Mouse (Mus musculus) neural tube, embryonic 14.5 days (tissue): ENCODE results near the gene Tssk2. TPM values are rescaled to one million over a fixed set of nuclear protein-coding genes. Genes with fewer than 3 reads are reported as not detected.

ENCODE experiments used
- ATAC-seq: fragments of 200-750 bp; cut with Nextera tagmentation; 2 replicates; pipeline ENCODE4 v1.8.0; 2017; ENCODE audit warnings: low read depth, mild to moderate bottlenecking, moderate TSS enrichment, moderate library complexity
- H3K27ac ChIP-seq: fragments of 300-500 bp; sonication (generic); 2 replicates; pipeline ENCODE4 v1.5.1; 2014; ENCODE audit warnings: low read depth, mild to moderate bottlenecking, control low read depth, low read length, moderate library complexity, mixed read lengths
- H3K27me3 ChIP-seq: fragments of 300-500 bp; sonication (generic); 2 replicates; pipeline ENCODE4 v1.6.1; 2014; ENCODE audit warnings: low read length; ENCODE audit not compliant: control insufficient read depth, insufficient read depth
- H3K36me3 ChIP-seq: fragments of 300-500 bp; sonication (generic); 2 replicates; pipeline ENCODE4 v1.6.1; 2014; ENCODE audit warnings: low read length, mixed read lengths; ENCODE audit not compliant: control insufficient read depth, insufficient read depth
- H3K4me1 ChIP-seq: fragments of 300-500 bp; sonication (generic); 2 replicates; pipeline ENCODE4 v1.6.1; 2014; ENCODE audit warnings: low read length; ENCODE audit not compliant: control insufficient read depth, insufficient read depth
- H3K4me2 ChIP-seq: fragments of 300-500 bp; sonication (generic); 2 replicates; pipeline ENCODE4 v1.6.1; 2014; ENCODE audit warnings: mild to moderate bottlenecking, low read depth, low read length, control low read depth
- H3K4me3 ChIP-seq: fragments of 300-500 bp; sonication (generic); 2 replicates; pipeline ENCODE4 v1.5.1; 2014; ENCODE audit warnings: low read depth, low read length, control low read depth, mixed read lengths
- H3K9ac ChIP-seq: fragments of 300-500 bp; sonication (generic); replicated peaks from 2 replicates; pipeline ENCODE4 v1.6.1; 2014; ENCODE audit warnings: low read depth, mild to moderate bottlenecking, control low read depth, low read length, mixed read lengths
- H3K9me3 ChIP-seq: fragments of 300-500 bp; sonication (generic); 2 replicates; pipeline ENCODE4 v1.6.1; 2016; ENCODE audit warnings: low read length; ENCODE audit not compliant: control insufficient read depth
- WGBS: fragments of 180-500 bp; shearing (Covaris S2); extraction: QIAGEN DNeasy Blood & Tissue Kit; methylation state at CpG from one replicate; pipeline ENCODE4 v1.1.7; 2014; 5-methylcytosine and 5-hydroxymethylcytosine counted together
- polyA plus RNA-seq: library from polyadenylated mRNA; unstranded; fragments of >200 nt; fragmentation: Nextera tagmentation; extraction: Ambion mirVana; gene quantifications from 2 replicates; pipeline ENCODE4 v1.2.1, GENCODE M21; 2014

The Tssk2 gene
- polyA plus RNA-seq, 1 experiment from 2014 or later: not detected

- no peak overlapping the region for H3K4me3 ChIP-seq
- ATAC-seq: no peak
- no peaks in the 10 kb centered on the region for H3K27me3 ChIP-seq
- no peak overlapping the region for H3K4me2 ChIP-seq
- H3K4me1 ChIP-seq: no peaks in the 10 kb centered on the region
- 74% methylated on average over 6 of the region's 6 CpGs for WGBS
- H3K27ac ChIP-seq: no peak overlapping the region
- H3K9ac ChIP-seq: no peak overlapping the region
- H3K36me3 ChIP-seq: peaks cover 1% of the 10 kb centered on the region; the same call in 1 of the 2 replicates
- H3K9me3 ChIP-seq: no peaks in the 10 kb centered on the region
Measured at GRCm38 (mm10) chr16:17865770-17866169, 32.7 kb upstream of the Tssk2 start.

GRCm38 (mm10) chr16:17871248-17871647 is 27.2 kb upstream of the Tssk2 start:
- H3K4me2 ChIP-seq: no peak overlapping the region
- H3K4me3 ChIP-seq: no peak overlapping the region
- 88% methylated on average over 5 of the region's 5 CpGs for WGBS
- no peak overlapping the region for H3K9ac ChIP-seq
- H3K27me3 ChIP-seq: no peaks in the 10 kb centered on the region
- no peaks in the 10 kb centered on the region for H3K4me1 ChIP-seq
- ATAC-seq: no peak
- no peaks in the 10 kb centered on the region for H3K9me3 ChIP-seq
- peaks cover 18% of the 10 kb centered on the region for H3K36me3 ChIP-seq
- H3K27ac ChIP-seq: no peak overlapping the region

DNA sequence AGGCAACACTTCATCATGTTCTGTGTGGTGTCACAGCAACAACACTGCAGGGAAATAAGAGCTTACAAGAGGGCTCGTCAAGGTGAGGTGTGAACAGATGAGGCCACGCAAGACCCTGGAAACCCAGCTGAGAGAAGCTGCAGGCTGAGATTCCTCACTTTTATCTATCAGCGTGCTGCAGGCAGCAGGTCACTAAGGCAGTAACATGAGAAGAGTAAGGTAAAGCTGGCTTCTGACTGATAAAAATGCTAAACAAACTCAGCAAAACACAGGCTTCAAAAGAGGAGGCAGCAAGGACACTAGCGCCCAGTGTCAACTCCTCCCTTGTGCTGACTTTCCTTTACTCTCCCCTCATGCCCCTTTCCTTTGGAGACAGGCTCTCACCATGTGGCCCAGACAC is 25.4 kb upstream of the Tssk2 start:
- H3K27ac ChIP-seq: no peak overlapping the region
- no peaks in the 10 kb centered on the region for H3K27me3 ChIP-seq
- no peak overlapping the region for H3K4me2 ChIP-seq
- ATAC-seq: no peak
- H3K4me1 ChIP-seq: no peaks in the 10 kb centered on the region
- H3K4me3 ChIP-seq: no peak overlapping the region
- H3K9ac ChIP-seq: no peak overlapping the region
- H3K9me3 ChIP-seq: no peaks in the 10 kb centered on the region
- H3K36me3 ChIP-seq: peaks cover 18% of the 10 kb centered on the region
- WGBS: 78% methylated on average over 4 of the region's 4 CpGs

DNA sequence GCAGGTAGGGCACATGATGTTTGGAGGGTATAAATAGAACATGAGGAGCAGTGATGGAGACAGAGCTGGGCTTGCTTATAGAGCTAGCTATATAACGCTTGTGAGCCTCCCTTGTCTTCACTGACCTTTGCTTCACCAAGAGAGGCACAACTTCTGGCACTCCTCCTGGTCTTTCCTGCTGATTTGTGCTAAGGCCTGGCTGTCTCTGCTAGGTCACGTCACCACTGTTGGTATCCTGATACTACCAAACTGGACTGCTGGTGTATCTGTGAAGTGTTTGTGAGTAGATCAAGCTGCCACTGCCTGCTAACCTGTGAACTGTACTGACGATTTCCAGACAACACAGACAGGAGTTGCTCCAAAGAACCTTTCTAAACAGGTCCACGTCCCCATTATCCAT is 23.3 kb upstream of the Tssk2 start:
- H3K36me3 ChIP-seq: peaks cover 18% of the 10 kb centered on the region
- 93% methylated on average over 4 of the region's 4 CpGs for whole genome bisulfite sequencing
- no peak overlapping the region for H3K27ac ChIP-seq
- no peaks in the 10 kb centered on the region for H3K9me3 ChIP-seq
- no peak overlapping the region for H3K4me2 ChIP-seq
- no peaks in the 10 kb centered on the region for H3K27me3 ChIP-seq
- ATAC-seq: no peak
- H3K4me1 ChIP-seq: no peaks in the 10 kb centered on the region
- no peak overlapping the region for H3K9ac ChIP-seq
- H3K4me3 ChIP-seq: no peak overlapping the region

GRCm38 (mm10) chr16:17876096-17876495 is 22.3 kb upstream of the Tssk2 start:
- Histone ChIP-seq H3K4me3 (no peak overlapping the region), H3K4me2 (no peak overlapping the region), H3K9me3 (no peaks in the 10 kb centered on the region), H3K27me3 (no peaks in the 10 kb centered on the region), H3K27ac (no peak overlapping the region), H3K36me3 (peaks cover 14% of the 10 kb centered on the region), H3K9ac (no peak overlapping the region), H3K4me1 (no peaks in the 10 kb centered on the region)
- 98% methylated on average over 1 of the region's 1 CpGs for WGBS
- ATAC-seq: no peak

DNA sequence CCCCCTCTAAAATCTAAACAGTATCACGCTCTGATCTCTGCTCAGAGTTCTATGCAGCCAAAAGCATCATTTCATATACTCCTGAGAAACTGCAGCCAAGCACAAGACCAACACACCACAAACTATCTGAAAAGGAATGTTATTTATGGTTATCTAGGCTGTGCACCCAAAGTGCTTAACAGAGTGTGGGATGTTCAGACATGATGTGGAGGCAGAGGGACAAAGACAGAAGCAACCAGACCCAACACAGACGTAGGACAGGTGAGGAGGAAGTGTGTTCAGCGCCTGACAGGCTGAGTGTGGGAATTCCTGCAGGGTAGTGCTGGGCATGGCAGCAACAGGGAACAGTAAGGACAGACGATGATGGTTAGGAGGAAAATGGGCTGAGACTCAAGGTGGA is 18.9 kb upstream of the Tssk2 start:
- Histone ChIP-seq H3K36me3 (no peaks in the 10 kb centered on the region), H3K27ac (no peak overlapping the region), H3K4me3 (no peak overlapping the region), H3K4me2 (no peak overlapping the region), H3K9ac (no peak overlapping the region), H3K27me3 (no peaks in the 10 kb centered on the region), H3K9me3 (no peaks in the 10 kb centered on the region), H3K4me1 (no peaks in the 10 kb centered on the region)
- WGBS: 95% methylated on average over 4 of the region's 4 CpGs
- ATAC-seq: no peak

DNA sequence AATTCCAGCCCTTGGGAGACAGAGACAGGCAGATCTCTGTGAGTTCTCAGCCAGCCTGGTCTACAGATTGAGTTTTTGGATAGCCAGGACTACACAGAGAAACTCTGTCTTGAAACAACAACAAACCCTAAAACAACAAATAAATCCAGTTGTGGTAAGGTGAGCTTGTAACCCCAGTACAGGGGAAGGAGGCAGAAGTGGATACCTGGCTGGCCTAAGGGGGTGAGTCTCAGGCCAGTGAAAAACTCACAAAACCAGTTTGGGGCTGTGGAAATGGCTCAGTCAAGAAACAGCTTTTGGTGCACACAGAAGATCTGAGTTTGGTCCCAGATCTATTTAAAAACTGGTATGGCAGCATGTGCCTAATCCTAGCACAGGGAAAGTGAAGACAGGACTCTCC is 16.2 kb upstream of the Tssk2 start:
- Histone ChIP-seq H3K4me3 (no peak overlapping the region), H3K36me3 (no peaks in the 10 kb centered on the region), H3K4me2 (no peak overlapping the region), H3K9me3 (no peaks in the 10 kb centered on the region), H3K27ac (no peak overlapping the region), H3K27me3 (no peaks in the 10 kb centered on the region), H3K9ac (no peak overlapping the region), H3K4me1 (no peaks in the 10 kb centered on the region; the same call in 1 of the 2 replicates)
- no peak for ATAC-seq

- Histone ChIP-seq H3K27me3 (no peaks in the 10 kb centered on the region), H3K4me3 (no peak overlapping the region), H3K9ac (no peak overlapping the region), H3K4me1 (no peaks in the 10 kb centered on the region; the same call in 1 of the 2 replicates), H3K4me2 (no peak overlapping the region), H3K36me3 (no peaks in the 10 kb centered on the region), H3K9me3 (no peaks in the 10 kb centered on the region), H3K27ac (no peak overlapping the region)
- ATAC-seq: no peak
- WGBS: 95% methylated on average over 6 of the region's 6 CpGs
Measured at GRCm38 (mm10) chr16:17884116-17884515, 14.3 kb upstream of the Tssk2 start.

DNA sequence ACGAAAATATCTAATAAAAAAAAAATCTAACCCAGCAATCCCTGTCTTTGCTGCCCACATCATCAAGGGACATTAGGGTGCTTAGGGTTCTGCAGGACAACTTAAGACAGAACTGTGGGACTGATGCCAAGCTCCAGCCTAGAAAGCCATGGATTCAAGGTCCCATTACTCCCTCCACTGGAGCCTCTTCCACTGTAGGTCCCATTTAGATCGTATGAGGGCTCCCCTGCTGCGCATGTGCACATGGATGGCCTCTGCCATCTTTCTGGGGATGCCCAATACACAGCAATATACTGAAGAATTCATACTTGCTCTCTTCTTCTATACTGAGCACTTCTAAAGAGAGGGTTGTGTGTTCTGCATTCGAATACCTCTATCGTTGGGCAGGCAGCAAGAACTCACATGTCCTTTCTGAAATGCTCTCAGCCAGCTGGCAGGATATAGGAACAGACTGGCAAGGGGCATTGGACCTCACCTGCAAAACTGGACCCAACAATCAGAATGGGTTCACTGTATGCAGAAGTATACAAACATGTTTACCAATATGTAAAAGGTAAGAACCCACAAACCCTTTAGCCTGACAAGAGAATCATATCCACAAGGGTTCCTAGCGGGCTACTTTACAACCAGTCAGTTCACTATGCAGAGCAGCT is 8.6 kb upstream of the Tssk2 start:
- Histone ChIP-seq H3K36me3 (no peaks in the 10 kb centered on the region), H3K27ac (no peak overlapping the region), H3K4me3 (peak overlapping the region; percentile 88), H3K9me3 (no peaks in the 10 kb centered on the region), H3K4me2 (peak overlapping the region; percentile 77), H3K27me3 (no peaks in the 10 kb centered on the region), H3K4me1 (peaks cover 17% of the 10 kb centered on the region), H3K9ac (peak overlapping the region; percentile 90)
- 83% methylated on average over 6 of the region's 6 CpGs for WGBS
- ATAC-seq: no peak
